Mouse (Mus musculus) adrenal gland, adult 10 weeks (tissue): ENCODE data around the gene Tmem132e. TPM values are rescaled to one million over a fixed set of nuclear protein-coding genes. Genes with fewer than 3 reads are reported as not detected.

Source experiments
- polyA plus RNA-seq: library from polyadenylated mRNA; stranded (reverse); fragments of 350-450 nt; fragmentation: Illumina TruSeq; extraction: RNeasy Lipid Tissue Mini Kit (QIAGEN cat#74804); gene quantifications from one replicate; pipeline ENCODE4 v1.2.3, GENCODE M21; 2014; ENCODE audit warnings: low read depth, low replicate concordance

The Tmem132e gene
- not detected for polyA plus RNA-seq

DNA sequence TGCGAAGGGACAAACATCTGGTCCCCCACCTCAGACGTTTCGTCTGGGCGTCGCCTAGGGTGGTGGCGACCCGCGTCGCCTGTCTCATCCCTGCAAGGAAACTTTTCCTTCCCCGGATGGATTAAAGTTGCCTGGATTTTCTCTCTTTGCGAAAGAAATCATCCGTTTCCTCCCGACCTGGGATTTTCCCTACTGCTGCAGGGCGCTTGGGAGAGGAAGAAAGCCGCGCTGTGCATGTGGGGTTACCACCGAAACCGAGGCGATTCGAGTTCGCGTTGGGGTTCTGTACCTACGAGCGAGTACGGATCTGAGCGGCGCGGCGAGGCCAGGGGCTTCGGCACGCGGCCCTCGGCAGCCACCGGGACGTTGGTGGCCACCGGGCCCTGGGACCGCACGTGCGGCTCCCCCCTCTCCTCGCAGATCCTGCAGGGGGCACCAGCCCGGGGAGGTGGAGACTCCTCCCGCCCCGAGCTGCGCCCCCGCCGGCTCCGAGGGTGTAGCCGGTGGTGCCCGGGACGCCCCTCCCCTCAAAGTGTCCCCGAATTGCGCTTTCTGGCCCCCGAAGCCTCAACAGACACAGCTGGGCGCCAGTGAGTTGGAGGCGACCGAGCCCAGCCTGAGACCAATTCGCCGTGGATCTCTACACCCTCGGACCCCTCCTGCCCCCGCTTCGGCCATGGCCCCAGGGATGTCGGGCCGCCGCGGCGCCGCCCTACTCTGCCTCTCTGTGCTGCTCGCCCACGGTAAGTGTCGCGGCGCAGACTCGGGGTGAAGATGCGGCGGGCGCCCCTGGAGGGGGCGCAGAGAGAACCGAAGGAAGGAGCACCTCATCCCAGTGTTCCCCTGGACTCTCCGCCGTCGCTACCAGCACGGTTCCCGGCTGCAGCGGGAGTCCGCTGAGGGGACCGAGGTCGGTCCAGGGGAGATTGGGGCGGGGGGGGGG lies at the start of gene Tmem132e:
Gene Tmem132e, plus strand, starts transcription at position 530 of the 943 bp plus-strand sequence.

Other genes with a start within 250 kb of the Tmem132e start
- not detected for gene Ccl1, start 83.2 kb upstream of the Tmem132e start, polyA plus RNA-seq